Mouse (Mus musculus): ENCODE data around the gene Cnnm2.

GRCm38 (mm10) chr19:46878346-46878745 lies 117.0 kb downstream of the Cnnm2 start:
- TF ChIP-seq POLR2A (IDR thresholded peaks at IDR 0.05; ENCODE audit: insufficient read depth, low read depth, low read length) = no peak
- peak; percentile 11; the same call in 1 of the 2 replicates for TF ChIP-seq CTCF (IDR thresholded peaks at IDR 0.05; ENCODE audit: insufficient read depth, low read depth, low read length)

Measured in olfactory bulb, adult 2 months (tissue).